Mouse (Mus musculus) stomach, embryonic 16.5 days (tissue): Measurements from ENCODE around the gene Ccnd3. TPM values are rescaled to one million over a fixed set of nuclear protein-coding genes. Genes with fewer than 3 reads are reported as not detected.
A peak's percentile ranks its signal among the peaks of the same experiment; 100 is the strongest.

ENCODE experiments used
- ATAC-seq: fragments of 200-750 bp; cut with Nextera tagmentation; 2 replicates; pipeline ENCODE4 v1.8.0; 2017; ENCODE audit warnings: moderate number of reproducible peaks, moderate TSS enrichment; ENCODE audit not compliant: insufficient read depth, low FRiP score
- H3K27ac ChIP-seq: fragments of 300-500 bp; sonication (generic); 2 replicates; pipeline ENCODE4 v1.5.1; 2014; ENCODE audit warnings: low read length
- H3K27me3 ChIP-seq: fragments of 300-500 bp; sonication (generic); 2 replicates; pipeline ENCODE4 v1.6.1; 2014; ENCODE audit warnings: low read length, control low read depth, mixed read lengths; ENCODE audit not compliant: control insufficient read depth, insufficient read depth
- H3K36me3 ChIP-seq: fragments of 300-500 bp; sonication (generic); 2 replicates; pipeline ENCODE4 v1.6.1; 2014; ENCODE audit warnings: low read length; ENCODE audit not compliant: control insufficient read depth, insufficient read depth
- H3K4me1 ChIP-seq: fragments of 300-500 bp; sonication (generic); 2 replicates; pipeline ENCODE4 v1.6.1; 2014; ENCODE audit warnings: low read length, control low read depth, mixed read lengths; ENCODE audit not compliant: control insufficient read depth, insufficient read depth
- H3K4me2 ChIP-seq: fragments of 300-500 bp; sonication (generic); 2 replicates; pipeline ENCODE4 v1.6.1; 2014; ENCODE audit warnings: low read depth, low read length, mixed read lengths
- H3K4me3 ChIP-seq: fragments of 300-500 bp; sonication (generic); replicated peaks from 2 replicates; pipeline ENCODE4 v1.5.1; 2014; ENCODE audit warnings: mild to moderate bottlenecking, low read length
- H3K9ac ChIP-seq: fragments of 300-500 bp; sonication (generic); 2 replicates; pipeline ENCODE4 v1.6.1; 2014; ENCODE audit warnings: low read length
- H3K9me3 ChIP-seq: fragments of 300-500 bp; sonication (generic); replicated peaks from 2 replicates; pipeline ENCODE4 v1.6.1; 2016; ENCODE audit warnings: low read length, control low read depth; ENCODE audit not compliant: control insufficient read depth
- WGBS: fragments of 180-500 bp; shearing (Covaris S2); extraction: QIAGEN DNeasy Blood & Tissue Kit; methylation state at CpG from one replicate; pipeline ENCODE4 v1.1.7; 2014; 5-methylcytosine and 5-hydroxymethylcytosine counted together
- polyA plus RNA-seq: library from polyadenylated mRNA; unstranded; fragments of >200 nt; fragmentation: Nextera tagmentation; extraction: Ambion mirVana; gene quantifications from 2 replicates; pipeline ENCODE4 v1.2.1, GENCODE M21; 2015

The Ccnd3 gene
- polyA plus RNA-seq, 1 experiment from 2014 or later = 340 TPM

DNA sequence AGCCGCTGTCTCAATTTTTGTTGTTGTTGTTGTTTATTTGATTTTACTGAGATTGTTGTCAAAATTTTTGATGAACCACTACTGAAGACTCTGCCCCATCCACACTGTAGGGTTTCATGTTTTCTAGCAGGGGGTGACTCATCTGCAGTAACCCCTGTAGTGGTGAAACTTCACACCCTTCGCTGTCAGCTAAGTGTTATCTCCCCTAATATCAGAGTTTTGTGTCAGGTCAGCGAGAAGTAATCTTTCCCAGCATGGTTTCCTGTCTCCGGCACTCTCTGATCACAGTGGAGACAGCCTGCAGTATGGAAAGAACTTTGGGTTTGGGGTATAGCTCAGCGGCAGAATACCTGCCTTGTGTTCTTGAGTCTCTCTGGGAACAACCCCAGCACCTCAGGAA is 59.8 kb downstream of the Ccnd3 start:
- Histone ChIP-seq H3K36me3 (no peaks in the 10 kb centered on the region), H3K27ac (no peak overlapping the region), H3K27me3 (no peaks in the 10 kb centered on the region), H3K4me2 (no peak overlapping the region), H3K4me1 (peaks cover 3% of the 10 kb centered on the region), H3K4me3 (no peak overlapping the region), H3K9ac (no peak overlapping the region), H3K9me3 (no peaks in the 10 kb centered on the region)
- WGBS = 75% methylated on average over 5 of the region's 5 CpGs
- no peak for ATAC-seq

- no peak overlapping the region for H3K9ac ChIP-seq
- no peak for ATAC-seq
- H3K4me3 ChIP-seq = no peak overlapping the region
- H3K4me1 ChIP-seq = no peaks in the 10 kb centered on the region
- H3K4me2 ChIP-seq = no peak overlapping the region
- no peak overlapping the region for H3K27ac ChIP-seq
- WGBS = 17% methylated on average over 2 of the region's 2 CpGs
- no peaks in the 10 kb centered on the region for H3K27me3 ChIP-seq
- no peaks in the 10 kb centered on the region for H3K9me3 ChIP-seq
- H3K36me3 ChIP-seq = no peaks in the 10 kb centered on the region
These were observed 61.3 kb downstream of the Ccnd3 start for GRCm38 (mm10) chr17:47566133-47566532.

DNA sequence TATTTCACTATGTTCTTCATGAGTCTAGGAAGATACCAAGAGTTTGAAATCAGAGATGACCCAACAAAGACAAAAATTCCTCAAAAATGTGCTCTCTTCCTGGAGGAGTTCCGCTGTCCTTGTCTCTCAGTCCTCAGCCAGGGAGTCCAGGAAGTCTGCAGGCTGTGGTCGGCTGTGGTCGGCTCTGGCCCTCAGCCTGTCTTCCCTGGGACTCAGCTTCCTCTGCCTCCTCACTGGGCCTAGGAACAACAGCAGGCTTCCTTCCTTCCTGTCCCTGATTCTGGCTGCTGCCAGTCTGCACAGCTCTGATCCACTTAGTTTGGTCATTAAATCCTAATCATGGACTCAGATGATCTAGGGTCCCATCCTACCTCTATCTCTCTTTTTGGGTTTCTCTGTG is 62.4 kb downstream of the Ccnd3 start:
- WGBS = 59% methylated on average over 3 of the region's 3 CpGs
- Histone ChIP-seq H3K4me3 (no peak overlapping the region), H3K9me3 (no peaks in the 10 kb centered on the region), H3K9ac (no peak overlapping the region), H3K4me1 (no peaks in the 10 kb centered on the region), H3K27ac (peak overlapping the region; percentile 47), H3K27me3 (no peaks in the 10 kb centered on the region), H3K36me3 (no peaks in the 10 kb centered on the region), H3K4me2 (no peak overlapping the region)
- no peak for ATAC-seq

DNA sequence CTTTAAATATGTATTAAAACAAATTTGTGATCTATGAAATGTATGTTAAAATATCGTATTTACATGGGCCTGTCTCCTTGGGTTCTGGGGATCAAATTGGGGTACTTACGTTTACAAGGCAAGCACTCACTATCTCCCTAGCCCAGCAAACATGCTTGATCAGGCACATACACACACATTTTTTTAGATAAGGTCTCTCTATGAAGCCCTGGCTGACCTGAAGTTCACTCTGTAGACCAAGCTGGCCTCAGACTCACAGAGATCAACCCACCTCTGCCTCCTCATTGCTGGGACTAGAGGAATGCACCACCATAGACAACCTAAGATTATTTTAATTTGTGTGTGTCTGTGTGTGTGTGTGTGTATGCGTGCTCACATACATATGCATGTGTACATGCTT is 63.5 kb downstream of the Ccnd3 start:
- ATAC-seq = no peak
- no peak overlapping the region for H3K27ac ChIP-seq
- no peak overlapping the region for H3K9ac ChIP-seq
- H3K4me3 ChIP-seq = no peak overlapping the region
- WGBS = 90% methylated on average over 3 of the region's 3 CpGs
- no peaks in the 10 kb centered on the region for H3K27me3 ChIP-seq
- no peaks in the 10 kb centered on the region for H3K9me3 ChIP-seq
- no peaks in the 10 kb centered on the region for H3K4me1 ChIP-seq
- H3K36me3 ChIP-seq = no peaks in the 10 kb centered on the region
- H3K4me2 ChIP-seq = no peak overlapping the region

- H3K4me2 ChIP-seq = no peak overlapping the region
- ATAC-seq = no peak
- H3K4me3 ChIP-seq = no peak overlapping the region
- no peak overlapping the region for H3K27ac ChIP-seq
- H3K9me3 ChIP-seq = no peaks in the 10 kb centered on the region
- no peaks in the 10 kb centered on the region for H3K27me3 ChIP-seq
- H3K9ac ChIP-seq = no peak overlapping the region
- no peaks in the 10 kb centered on the region for H3K36me3 ChIP-seq
- 82% methylated on average over 10 of the region's 10 CpGs for WGBS
- H3K4me1 ChIP-seq = no peaks in the 10 kb centered on the region
These were observed 64.2 kb downstream of the Ccnd3 start for GRCm38 (mm10) chr17:47568951-47569527.

GRCm38 (mm10) chr17:47571621-47572020 is 66.8 kb downstream of the Ccnd3 start:
- Histone ChIP-seq H3K4me2 (no peak overlapping the region), H3K36me3 (no peaks in the 10 kb centered on the region), H3K4me3 (no peak overlapping the region), H3K9ac (no peak overlapping the region), H3K27me3 (no peaks in the 10 kb centered on the region), H3K9me3 (no peaks in the 10 kb centered on the region), H3K27ac (no peak overlapping the region), H3K4me1 (no peaks in the 10 kb centered on the region)
- WGBS = 49% methylated on average over 7 of the region's 7 CpGs
- no peak for ATAC-seq

GRCm38 (mm10) chr17:47572436-47572835 is 67.6 kb downstream of the Ccnd3 start:
- Histone ChIP-seq H3K4me2 (no peak overlapping the region), H3K27me3 (no peaks in the 10 kb centered on the region), H3K27ac (no peak overlapping the region), H3K4me3 (no peak overlapping the region), H3K9ac (no peak overlapping the region), H3K36me3 (no peaks in the 10 kb centered on the region), H3K9me3 (no peaks in the 10 kb centered on the region), H3K4me1 (no peaks in the 10 kb centered on the region)
- no peak for ATAC-seq

DNA sequence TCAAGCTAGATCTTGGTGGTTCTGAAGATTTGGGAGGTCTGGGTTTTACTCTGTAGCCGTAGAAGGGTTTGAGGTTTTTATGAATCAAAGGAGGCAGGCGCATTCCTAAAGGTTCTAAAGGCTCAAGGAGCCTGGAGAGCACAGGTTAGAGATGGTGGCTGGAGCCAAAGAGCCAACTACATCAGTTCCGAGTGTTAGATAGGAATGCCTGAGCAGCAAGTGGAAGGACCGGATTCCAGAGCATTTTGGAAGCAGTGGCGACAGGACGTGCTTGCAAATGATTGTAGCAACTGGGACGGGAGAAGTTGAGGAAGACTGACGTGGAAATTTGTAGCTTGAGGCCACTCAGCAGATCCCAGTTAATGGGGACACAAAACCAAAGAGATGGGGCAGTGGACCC is 69.2 kb downstream of the Ccnd3 start:
- Histone ChIP-seq H3K36me3 (no peaks in the 10 kb centered on the region), H3K27me3 (no peaks in the 10 kb centered on the region), H3K9ac (no peak overlapping the region), H3K4me2 (no peak overlapping the region), H3K9me3 (no peaks in the 10 kb centered on the region), H3K4me1 (no peaks in the 10 kb centered on the region), H3K4me3 (no peak overlapping the region), H3K27ac (no peak overlapping the region)
- WGBS = 68% methylated on average over 8 of the region's 8 CpGs
- no peak for ATAC-seq

DNA sequence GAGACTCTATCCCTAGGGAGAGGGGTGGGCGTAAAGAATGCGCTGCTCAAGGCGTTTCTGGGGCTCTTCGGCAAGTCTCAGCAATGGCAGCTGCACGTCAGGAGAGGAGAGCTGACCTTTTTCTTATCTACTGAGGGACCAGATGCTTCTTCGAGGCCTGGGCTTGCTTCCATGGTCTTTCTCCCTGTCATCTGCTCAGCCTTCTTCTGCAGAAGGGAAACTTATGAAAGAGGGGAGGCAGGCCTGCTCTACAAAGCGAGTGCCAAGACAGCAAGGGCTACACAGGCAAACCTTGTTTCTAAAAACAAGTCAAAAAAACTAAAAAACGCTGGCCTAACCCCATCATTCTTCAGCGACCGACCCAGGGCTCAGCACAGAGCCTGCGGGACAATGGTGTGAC is 70.0 kb downstream of the Ccnd3 start:
- whole genome bisulfite sequencing = 64% methylated on average over 11 of the region's 11 CpGs
- no peak overlapping the region for H3K27ac ChIP-seq

DNA sequence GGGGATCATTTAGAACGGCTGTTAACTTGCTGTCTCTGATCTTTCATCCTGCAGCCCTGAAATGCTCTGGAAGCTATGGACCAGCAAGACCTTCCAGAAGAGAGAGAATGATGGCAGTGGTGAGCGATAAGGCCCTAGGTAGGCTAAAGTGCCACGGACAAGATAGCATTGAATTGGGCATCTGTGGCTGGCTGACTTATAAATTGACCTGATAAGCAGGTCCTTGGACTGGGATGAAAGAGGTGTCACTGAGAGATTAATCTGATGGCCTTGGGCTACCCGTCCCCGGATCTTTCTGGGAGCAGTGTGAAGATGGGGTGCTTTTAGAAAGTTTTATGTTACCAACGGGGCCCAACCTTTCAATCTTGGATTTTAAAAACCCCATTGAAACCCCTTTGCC is 73.8 kb downstream of the Ccnd3 start:
- 76% methylated on average over 6 of the region's 6 CpGs for WGBS
- no peaks in the 10 kb centered on the region for H3K9me3 ChIP-seq
- no peak for ATAC-seq
- H3K4me3 ChIP-seq = no peak overlapping the region
- no peaks in the 10 kb centered on the region for H3K27me3 ChIP-seq
- no peak overlapping the region for H3K27ac ChIP-seq
- no peak overlapping the region for H3K9ac ChIP-seq
- H3K4me2 ChIP-seq = no peak overlapping the region
- H3K36me3 ChIP-seq = no peaks in the 10 kb centered on the region
- H3K4me1 ChIP-seq = no peaks in the 10 kb centered on the region

More for the DNA sequence above, 70.0 kb downstream of the Ccnd3 start:
- no peak for ATAC-seq
- no peaks in the 10 kb centered on the region for H3K27me3 ChIP-seq
- no peak overlapping the region for H3K4me2 ChIP-seq
- H3K36me3 ChIP-seq = no peaks in the 10 kb centered on the region
- no peaks in the 10 kb centered on the region for H3K4me1 ChIP-seq
- H3K9ac ChIP-seq = no peak overlapping the region
- no peaks in the 10 kb centered on the region for H3K9me3 ChIP-seq
- no peak overlapping the region for H3K4me3 ChIP-seq
